Mouse (Mus musculus) limb, embryonic 12.5 days (tissue): ENCODE measurements at regions not wholly inside any gene's neighbourhood (a gene's known extent, or its start where the extent isn't known, plus 50 kb on each side); places are given as distances from the start of the nearest gene placed in this dataset.

ENCODE experiments used
- ATAC-seq: fragments of 200-750 bp; cut with Nextera tagmentation; 2 replicates; pipeline ENCODE4 v1.8.0; 2017; ENCODE audit warnings: low read depth, moderate TSS enrichment; ENCODE audit not compliant: insufficient number of reproducible peaks, insufficient read depth, low FRiP score, low TSS enrichment
- H3K27ac ChIP-seq: fragments of 300-500 bp; sonication (generic); 2 replicates; pipeline ENCODE4 v1.5.1; 2016; ENCODE audit warnings: mild to moderate bottlenecking, moderate library complexity
- H3K27me3 ChIP-seq: fragments of 300-500 bp; sonication (generic); 2 replicates; pipeline ENCODE4 v1.6.1; 2016; ENCODE audit warnings: mild to moderate bottlenecking, moderate library complexity
- H3K36me3 ChIP-seq: fragments of 300-500 bp; sonication (generic); 2 replicates; pipeline ENCODE4 v1.6.1; 2016; ENCODE audit warnings: mild to moderate bottlenecking, moderate library complexity
- H3K4me1 ChIP-seq: fragments of 300-500 bp; sonication (generic); replicated peaks from 2 replicates; pipeline ENCODE4 v1.6.1; 2016
- H3K4me2 ChIP-seq: fragments of 300-500 bp; sonication (generic); 2 replicates; pipeline ENCODE4 v1.6.1; 2016; ENCODE audit warnings: mild to moderate bottlenecking, moderate library complexity
- H3K4me3 ChIP-seq: fragments of 300-500 bp; sonication (generic); replicated peaks from 2 replicates; pipeline ENCODE4 v1.5.1; 2016; ENCODE audit warnings: mild to moderate bottlenecking
- H3K9ac ChIP-seq: fragments of 300-500 bp; sonication (generic); replicated peaks from 2 replicates; pipeline ENCODE4 v1.6.1; 2016; ENCODE audit warnings: mild to moderate bottlenecking, moderate library complexity
- H3K9me3 ChIP-seq: fragments of 300-500 bp; sonication (generic); 2 replicates; pipeline ENCODE4 v1.6.1; 2016; ENCODE audit warnings: mild to moderate bottlenecking, moderate library complexity
- WGBS: fragments of 180-500 bp; shearing (Covaris S2); methylation state at CpG from one replicate; pipeline ENCODE4 v1.1.7; 2016; 5-methylcytosine and 5-hydroxymethylcytosine counted together

DNA sequence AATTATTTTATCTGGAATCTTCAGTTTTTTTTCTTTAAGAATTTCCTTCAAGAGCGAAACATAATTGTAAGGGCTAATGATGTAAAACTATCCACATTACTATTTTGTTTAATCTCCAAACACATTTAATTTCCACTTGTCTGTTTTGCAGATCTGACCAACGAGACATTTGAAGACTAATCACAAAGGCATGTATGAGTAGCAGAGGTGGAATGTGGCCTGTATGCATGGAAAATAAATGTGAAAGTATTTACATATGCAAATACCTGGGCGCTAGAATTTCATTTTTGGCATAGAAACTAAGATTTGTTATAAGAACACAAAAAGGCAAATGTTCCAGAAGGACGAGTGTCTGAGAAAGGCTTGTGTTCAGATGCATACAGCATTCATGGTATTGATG lies 375.2 kb downstream of the Efnb2 start:
- Histone ChIP-seq H3K36me3 (no peaks in the 10 kb centered on the region), H3K4me1 (no peaks in the 10 kb centered on the region), H3K4me2 (no peak overlapping the region), H3K27ac (no peak overlapping the region), H3K27me3 (no peaks in the 10 kb centered on the region), H3K4me3 (no peak overlapping the region), H3K9me3 (no peaks in the 10 kb centered on the region), H3K9ac (no peak overlapping the region)
- no peak for ATAC-seq
- 80% methylated on average over 4 of the region's 4 CpGs for WGBS

DNA sequence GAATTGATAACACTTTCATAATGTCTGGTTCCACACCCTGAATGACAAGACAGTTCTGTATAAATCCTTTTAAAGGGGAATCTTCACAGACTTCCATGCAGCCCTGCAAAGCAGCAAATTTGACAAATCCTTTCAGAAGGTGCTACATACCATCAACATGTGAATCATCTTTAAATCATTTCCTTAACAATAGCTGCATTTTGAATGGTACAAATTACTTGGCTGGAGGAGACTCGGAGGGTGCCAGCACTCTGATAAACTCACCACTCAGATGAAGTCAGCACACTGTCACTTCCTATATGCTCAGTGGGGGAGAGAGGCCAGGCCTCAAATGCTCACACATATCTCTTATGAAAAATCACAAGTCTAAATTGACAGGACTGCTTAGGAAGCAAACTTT lies 386.1 kb downstream of the Efnb2 start:
- Histone ChIP-seq H3K4me1 (no peaks in the 10 kb centered on the region; the same call in 1 of the 2 replicates), H3K4me2 (no peak overlapping the region), H3K27me3 (no peaks in the 10 kb centered on the region), H3K9me3 (no peaks in the 10 kb centered on the region), H3K9ac (no peak overlapping the region), H3K36me3 (no peaks in the 10 kb centered on the region), H3K27ac (no peak overlapping the region), H3K4me3 (no peak overlapping the region)
- 74% methylated on average over 1 of the region's 1 CpGs for WGBS
- ATAC-seq = no peak

DNA sequence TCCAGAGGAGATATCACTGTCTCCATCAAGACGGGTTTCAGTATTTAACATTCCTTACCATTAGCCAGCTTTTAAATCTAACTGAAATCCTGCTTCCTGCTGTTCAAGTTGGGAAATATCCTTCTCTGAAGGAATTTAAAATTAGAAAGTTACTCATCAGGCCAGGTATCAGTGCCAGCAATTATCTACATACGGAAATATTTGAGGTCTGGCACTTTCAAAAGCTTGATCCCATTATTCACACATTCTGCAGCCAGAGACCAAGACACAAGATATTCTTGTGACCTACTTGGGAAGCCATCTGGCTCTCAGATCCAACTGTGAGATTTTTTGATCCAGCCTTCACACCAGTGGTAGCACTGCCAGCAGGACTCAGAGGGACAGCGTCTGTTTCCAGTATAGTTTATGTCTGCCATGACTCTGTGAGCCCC lies 386.8 kb downstream of the Efnb2 start:
- ATAC-seq = no peak
- Histone ChIP-seq H3K4me3 (no peak overlapping the region), H3K27me3 (no peaks in the 10 kb centered on the region), H3K27ac (no peak overlapping the region), H3K9me3 (no peaks in the 10 kb centered on the region), H3K36me3 (no peaks in the 10 kb centered on the region), H3K9ac (no peak overlapping the region), H3K4me1 (no peaks in the 10 kb centered on the region; the same call in 1 of the 2 replicates), H3K4me2 (no peak overlapping the region)
- 64% methylated on average over 3 of the region's 3 CpGs for WGBS

DNA sequence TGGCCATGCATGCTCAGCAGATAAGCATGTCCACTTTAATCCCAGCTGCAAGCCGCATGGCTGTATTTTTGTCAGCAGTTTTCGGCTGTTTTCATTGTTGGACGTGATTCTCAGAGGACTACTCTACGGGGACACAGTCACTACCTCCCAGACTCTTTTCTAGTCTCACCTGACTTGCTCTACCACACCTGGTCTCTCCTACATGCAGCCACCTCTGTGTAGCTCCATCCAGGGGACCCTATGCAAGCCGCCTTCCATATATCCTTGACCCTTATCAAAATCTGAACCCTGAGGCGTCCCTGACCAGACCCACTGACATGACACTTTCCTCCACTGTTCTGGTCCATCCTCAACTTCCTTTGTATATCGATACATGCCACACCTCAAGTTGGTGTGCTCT lies 402.2 kb downstream of the Efnb2 start:
- Histone ChIP-seq H3K4me1 (peaks cover 18% of the 10 kb centered on the region), H3K36me3 (no peaks in the 10 kb centered on the region), H3K9ac (no peak overlapping the region), H3K4me2 (no peak overlapping the region), H3K27ac (no peak overlapping the region), H3K9me3 (no peaks in the 10 kb centered on the region), H3K4me3 (no peak overlapping the region), H3K27me3 (no peaks in the 10 kb centered on the region)
- ATAC-seq = no peak
- WGBS = 85% methylated on average over 7 of the region's 7 CpGs

DNA sequence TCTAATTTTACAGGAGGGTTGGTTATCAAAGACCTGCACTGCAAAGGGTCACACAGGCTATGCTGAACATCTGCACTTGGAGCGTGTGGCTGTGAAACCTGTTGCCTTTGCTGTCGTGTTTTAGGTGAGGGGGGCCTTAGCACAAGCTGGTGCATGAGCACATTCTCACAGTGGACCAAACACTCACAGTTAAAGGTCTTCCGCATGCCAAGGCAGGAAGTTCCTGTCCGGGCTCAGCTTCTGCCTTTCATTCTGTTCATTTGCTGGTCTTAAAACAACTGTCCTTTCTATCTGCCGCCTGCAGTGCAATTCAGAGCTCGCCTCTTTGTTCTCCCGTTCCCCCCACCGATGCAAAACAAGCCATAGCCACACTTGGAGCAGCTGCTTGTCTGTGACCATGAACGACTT lies 402.8 kb downstream of the Efnb2 start:
- H3K4me2 ChIP-seq = no peak overlapping the region
- H3K27ac ChIP-seq = no peak overlapping the region
- WGBS = 16% methylated on average over 9 of the region's 9 CpGs
- H3K36me3 ChIP-seq = no peaks in the 10 kb centered on the region
- no peak for ATAC-seq
- H3K9me3 ChIP-seq = no peaks in the 10 kb centered on the region
- no peak overlapping the region for H3K9ac ChIP-seq
- H3K4me1 ChIP-seq = peaks cover 18% of the 10 kb centered on the region
- H3K27me3 ChIP-seq = no peaks in the 10 kb centered on the region
- no peak overlapping the region for H3K4me3 ChIP-seq

DNA sequence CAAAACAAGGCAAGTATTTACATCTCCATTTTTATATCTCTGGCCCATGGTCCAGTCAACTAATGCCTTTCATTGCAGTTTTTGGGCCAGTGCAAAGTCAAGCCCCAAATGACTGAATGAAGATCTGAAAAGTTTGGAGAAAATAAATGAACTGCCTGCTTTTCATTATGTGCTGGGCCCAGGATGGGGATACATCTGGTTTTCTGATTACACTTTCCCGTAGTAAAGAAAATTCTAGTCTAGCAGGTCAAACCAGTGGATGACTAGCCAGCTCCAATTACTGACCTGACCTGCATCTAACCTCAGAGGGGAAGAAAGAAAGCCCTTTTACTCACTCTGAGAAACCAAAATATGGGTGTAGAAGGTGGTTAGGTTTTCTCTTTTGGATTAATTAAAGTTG lies 404.7 kb downstream of the Efnb2 start:
- no peak overlapping the region for H3K4me2 ChIP-seq
- H3K4me1 ChIP-seq = peaks cover 18% of the 10 kb centered on the region
- no peaks in the 10 kb centered on the region for H3K36me3 ChIP-seq
- H3K9me3 ChIP-seq = peaks cover 3% of the 10 kb centered on the region; the same call in 1 of the 2 replicates
- H3K27me3 ChIP-seq = no peaks in the 10 kb centered on the region
- no peak overlapping the region for H3K4me3 ChIP-seq
- ATAC-seq = no peak
- H3K9ac ChIP-seq = no peak overlapping the region
- WGBS = 11% methylated on average over 1 of the region's 1 CpGs
- no peak overlapping the region for H3K27ac ChIP-seq

DNA sequence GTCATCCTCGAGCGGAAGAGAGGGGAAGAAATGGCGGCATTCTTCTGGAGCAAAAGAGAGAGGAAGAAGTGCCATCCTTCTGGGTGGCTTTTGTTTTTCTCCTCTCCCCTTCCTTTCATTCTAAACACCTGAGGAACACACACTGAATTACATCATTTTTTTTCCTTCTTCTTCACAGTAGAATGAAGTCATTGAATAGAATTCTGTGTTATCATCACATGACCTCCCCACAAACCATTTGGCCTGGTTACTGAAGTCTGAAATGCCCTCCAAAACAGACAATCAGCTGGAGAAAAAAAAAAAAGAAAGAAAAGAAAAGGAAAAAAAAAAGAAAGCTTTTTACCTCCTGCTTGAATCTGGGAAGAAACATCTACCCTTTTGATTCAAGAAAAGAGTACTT lies 406.6 kb downstream of the Efnb2 start:
- Histone ChIP-seq H3K27ac (no peak overlapping the region), H3K9ac (no peak overlapping the region), H3K4me2 (no peak overlapping the region), H3K4me3 (no peak overlapping the region), H3K4me1 (peaks cover 18% of the 10 kb centered on the region), H3K27me3 (no peaks in the 10 kb centered on the region), H3K36me3 (no peaks in the 10 kb centered on the region), H3K9me3 (peaks cover 3% of the 10 kb centered on the region; the same call in 1 of the 2 replicates)
- WGBS = 90% methylated on average over 3 of the region's 3 CpGs
- ATAC-seq = no peak

DNA sequence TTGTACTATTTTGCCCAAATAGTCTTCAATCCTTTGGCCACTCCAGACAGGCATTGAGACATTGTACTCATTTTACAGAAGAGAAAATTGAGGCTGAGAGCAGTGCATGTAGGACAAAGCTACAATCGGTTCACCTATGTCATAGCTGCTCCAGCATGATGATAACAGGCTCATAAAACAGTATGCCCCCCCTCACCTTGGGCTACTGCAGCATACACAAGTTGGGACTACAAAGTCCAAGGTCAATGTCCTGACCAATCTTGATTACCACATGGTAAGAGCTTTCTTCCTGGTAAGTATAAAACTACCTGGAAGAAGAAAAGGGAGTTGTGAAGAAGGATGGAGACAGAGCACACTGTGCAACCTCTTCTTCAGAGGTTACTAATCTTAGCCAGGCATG lies 416.4 kb downstream of the Efnb2 start:
- no peak overlapping the region for H3K4me3 ChIP-seq
- peaks cover 31% of the 10 kb centered on the region for H3K4me1 ChIP-seq
- WGBS = 93% methylated on average over 1 of the region's 1 CpGs
- H3K9me3 ChIP-seq = no peaks in the 10 kb centered on the region
- no peak overlapping the region for H3K9ac ChIP-seq
- ATAC-seq = no peak
- 0 out of 2 replicates have a peak, but pooled peaks cover 3% of the 10 kb centered on the region for H3K27me3 ChIP-seq
- no peaks in the 10 kb centered on the region for H3K36me3 ChIP-seq
- no peak overlapping the region for H3K27ac ChIP-seq
- H3K4me2 ChIP-seq = no peak overlapping the region

DNA sequence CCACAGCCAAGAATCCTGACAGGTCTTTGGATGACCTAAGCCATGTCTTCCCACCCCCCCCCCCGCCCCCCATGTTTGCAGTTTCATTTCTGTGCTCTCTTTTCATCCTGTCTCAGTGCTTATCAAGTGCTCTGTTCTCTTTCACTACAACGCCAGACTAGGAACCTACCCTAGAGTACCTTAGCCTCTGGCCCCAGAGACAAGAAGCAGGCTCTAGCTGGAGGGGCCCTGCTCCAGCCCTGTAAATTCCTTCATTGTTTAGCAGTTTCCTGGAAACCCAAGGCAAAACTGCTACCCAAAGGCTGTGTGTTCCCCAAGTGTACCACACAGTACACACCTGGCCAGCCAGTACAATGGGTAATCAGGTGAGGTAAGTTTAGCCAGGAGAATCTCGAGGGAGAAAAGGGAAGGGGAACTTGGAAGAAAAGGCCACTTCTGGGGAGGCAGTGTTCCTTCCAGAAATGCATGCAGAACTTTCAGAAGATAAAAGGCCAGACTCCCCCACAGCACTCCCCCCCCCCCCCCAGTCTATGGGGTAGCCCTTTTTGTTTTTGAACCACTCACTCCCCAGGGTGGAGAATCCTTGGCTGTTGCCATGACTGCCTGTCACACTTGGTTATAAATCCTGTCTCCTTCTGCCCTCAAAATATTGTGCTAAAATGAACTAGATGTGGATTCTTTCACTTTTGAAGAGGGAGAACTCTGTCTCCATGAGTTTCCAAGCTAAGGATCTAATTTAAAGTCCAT lies 419.1 kb downstream of the Efnb2 start:
- WGBS = 30% methylated on average over 3 of the region's 3 CpGs
- H3K9me3 ChIP-seq = no peaks in the 10 kb centered on the region
- no peak for ATAC-seq
- peak overlapping the region; percentile 57; the same call in 1 of the 2 replicates for H3K27ac ChIP-seq
- no peak overlapping the region for H3K4me3 ChIP-seq
- H3K36me3 ChIP-seq = no peaks in the 10 kb centered on the region
- no peak overlapping the region for H3K9ac ChIP-seq
- 0 out of 2 replicates have a peak, but pooled peaks cover 3% of the 10 kb centered on the region for H3K27me3 ChIP-seq
- peaks cover 25% of the 10 kb centered on the region for H3K4me1 ChIP-seq
- H3K4me2 ChIP-seq = 0 out of 2 replicates have a peak overlapping the region, but pooled peaks have one; percentile 3

DNA sequence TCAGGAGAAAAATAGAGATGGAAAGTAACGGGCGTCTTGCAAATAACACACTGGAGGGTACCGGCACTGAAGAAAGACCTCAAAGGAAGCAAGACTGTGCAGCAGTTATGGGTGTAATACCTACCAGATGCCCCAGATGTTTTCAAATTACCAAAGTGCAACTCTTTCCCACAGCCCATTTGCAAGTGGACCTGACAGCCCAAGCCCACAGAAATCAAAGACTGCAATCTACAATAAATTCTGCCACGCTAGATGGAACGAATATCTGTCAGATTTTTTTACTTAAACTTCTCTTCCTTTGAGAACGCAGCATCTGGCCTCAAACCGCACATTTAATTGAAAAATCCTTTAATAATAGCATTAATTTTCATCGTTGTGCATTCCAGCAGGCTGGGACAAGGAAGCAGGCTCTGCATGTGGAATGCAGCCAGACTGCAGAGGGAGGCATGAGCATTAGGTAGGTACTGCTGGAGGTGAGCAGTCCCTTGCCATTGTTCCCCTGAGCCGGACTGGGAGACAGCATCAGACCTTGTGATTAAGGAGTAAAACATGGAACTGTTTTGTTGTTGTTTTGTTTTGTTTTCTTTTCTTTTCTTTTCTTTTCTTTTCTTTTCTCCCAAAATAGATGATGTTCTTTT lies 419.9 kb downstream of the Efnb2 start:
- no peaks in the 10 kb centered on the region for H3K9me3 ChIP-seq
- peak; percentile 89 for ATAC-seq
- no peaks in the 10 kb centered on the region for H3K36me3 ChIP-seq
- no peak overlapping the region for H3K4me3 ChIP-seq
- peak overlapping the region; percentile 57; the same call in 1 of the 2 replicates for H3K27ac ChIP-seq
- H3K27me3 ChIP-seq = 0 out of 2 replicates have a peak, but pooled peaks cover 3% of the 10 kb centered on the region
- no peak overlapping the region for H3K9ac ChIP-seq
- peak overlapping the region; percentile 26; the same call in 1 of the 2 replicates for H3K4me2 ChIP-seq
- H3K4me1 ChIP-seq = peaks cover 25% of the 10 kb centered on the region
- WGBS = 18% methylated on average over 9 of the region's 9 CpGs

DNA sequence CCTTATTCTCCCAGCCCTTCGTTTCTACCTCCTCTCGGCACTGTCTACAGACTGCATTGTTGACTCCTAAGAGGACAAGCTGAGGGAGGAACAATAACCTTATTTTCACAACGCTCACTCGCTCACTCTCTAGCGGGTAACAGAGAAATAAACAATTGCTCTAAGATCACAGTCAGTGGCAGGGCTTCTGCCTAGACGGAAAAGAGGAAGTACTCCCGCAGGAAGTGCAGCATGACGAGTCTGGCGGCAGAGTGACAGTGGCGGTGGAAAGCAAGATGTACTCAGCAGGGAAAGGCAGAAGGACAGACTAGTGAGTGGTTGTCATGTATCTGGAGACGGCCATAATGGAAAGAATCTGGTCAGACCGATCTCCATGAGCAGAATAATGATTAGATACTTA lies 421.6 kb downstream of the Efnb2 start:
- Histone ChIP-seq H3K27me3 (no peaks in the 10 kb centered on the region), H3K36me3 (no peaks in the 10 kb centered on the region), H3K9me3 (no peaks in the 10 kb centered on the region), H3K4me1 (peaks cover 25% of the 10 kb centered on the region), H3K4me2 (no peak overlapping the region), H3K4me3 (no peak overlapping the region), H3K27ac (no peak overlapping the region), H3K9ac (no peak overlapping the region)
- no peak for ATAC-seq
- 74% methylated on average over 12 of the region's 12 CpGs for WGBS
